Mouse (Mus musculus): ENCODE results near the gene Tbx3.

- no peak for TF ChIP-seq CTCF (IDR thresholded peaks at IDR 0.05; ENCODE audit: low read depth, low read length)
- TF ChIP-seq POLR2A (IDR thresholded peaks at IDR 0.05; ENCODE audit: extremely low read depth, insufficient read depth, low read length), result no peak
These were observed 10.0 kb downstream of the Tbx3 start for GRCm38 (mm10) chr5:119680329-119681010.

Data from liver, adult 2 months (tissue).